Mouse (Mus musculus): ENCODE measurements around the gene Snapc2. TPM values are rescaled to one million over a fixed set of nuclear protein-coding genes. Genes with fewer than 3 reads are reported as not detected.

Snapc2 gene
- polyA plus RNA-seq, 1 experiment from 2014 or later, result 8.9 TPM

DNA sequence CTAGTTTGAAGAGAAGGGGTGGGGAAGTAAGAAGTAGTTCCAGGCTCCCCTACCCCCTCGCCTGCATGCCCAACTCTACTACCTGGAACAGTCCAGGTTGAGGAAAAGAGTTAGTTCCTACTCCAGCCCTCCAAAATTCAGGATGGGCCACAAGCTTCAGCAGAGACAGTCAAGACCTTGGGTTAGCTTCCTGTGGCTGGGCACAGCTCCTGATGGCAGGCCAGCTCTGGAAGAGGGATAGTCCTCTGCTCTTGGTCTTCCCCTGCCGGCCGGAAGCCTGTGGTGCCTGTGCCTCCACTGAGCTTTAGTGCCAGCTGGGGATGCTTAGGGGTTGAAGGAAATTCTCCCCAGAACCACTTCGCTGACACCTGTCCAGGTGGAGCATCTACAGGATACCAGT is 26.6 kb upstream of the Snapc2 start:
- Histone ChIP-seq H3K36me3 (ENCODE audit: inconsistent target) (no peaks in the 10 kb centered on the region), H3K79me2 (ENCODE audit: inconsistent target) (no peaks in the 10 kb centered on the region), H3K27ac (no peak overlapping the region), H3K4me3 (ENCODE audit: inconsistent target) (no peak overlapping the region)
- WGBS (ENCODE audit: missing documents), result 46% methylated on average over 4 of the region's 4 CpGs

DNA sequence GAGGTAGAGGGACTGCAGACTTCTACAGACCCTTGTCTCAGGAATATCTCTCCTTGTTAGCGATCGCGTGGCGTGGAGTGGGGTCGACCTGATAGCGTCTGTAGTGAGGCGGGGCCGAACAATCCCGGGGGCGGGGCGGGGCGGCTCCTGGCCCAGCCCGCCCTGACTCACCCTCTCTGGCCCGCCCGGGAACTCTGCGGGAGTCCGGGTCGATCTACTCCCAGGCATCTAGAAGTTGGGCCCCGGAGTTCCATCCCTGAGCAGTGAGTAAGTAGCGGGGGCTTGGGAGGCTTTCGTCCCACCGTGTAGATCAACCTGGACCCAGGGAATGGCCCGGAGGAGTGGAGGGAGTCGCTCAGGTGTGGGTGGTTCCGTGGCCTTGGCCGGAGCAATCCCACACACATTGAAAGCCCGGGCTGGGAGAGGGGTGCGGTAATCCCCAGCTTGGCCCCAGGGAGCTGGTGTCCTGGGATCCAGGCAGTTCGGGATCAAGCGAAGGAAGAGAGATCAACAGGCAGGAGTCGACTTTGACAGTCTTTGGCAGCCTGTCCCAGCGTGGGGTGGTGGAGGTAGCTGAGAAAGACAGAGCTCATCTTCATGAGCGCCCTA is 26.0 kb upstream of the Snapc2 start, which contains the start of gene Lrrc8e:
TSS of gene Lrrc8e (plus strand) at position 89 of the 609 bp plus-strand sequence.
- WGBS (ENCODE audit: missing documents), result 26% methylated on average over 20 of the region's 33 CpGs
- no peaks in the 10 kb centered on the region for H3K36me3 ChIP-seq (ENCODE audit: inconsistent target)
- H3K4me3 ChIP-seq (ENCODE audit: inconsistent target), result no peak within 1 kb of the TSS
- no peak within 1 kb of the TSS for H3K27ac ChIP-seq
- H3K79me2 ChIP-seq (ENCODE audit: inconsistent target), result no peaks in the 10 kb centered on the region

DNA sequence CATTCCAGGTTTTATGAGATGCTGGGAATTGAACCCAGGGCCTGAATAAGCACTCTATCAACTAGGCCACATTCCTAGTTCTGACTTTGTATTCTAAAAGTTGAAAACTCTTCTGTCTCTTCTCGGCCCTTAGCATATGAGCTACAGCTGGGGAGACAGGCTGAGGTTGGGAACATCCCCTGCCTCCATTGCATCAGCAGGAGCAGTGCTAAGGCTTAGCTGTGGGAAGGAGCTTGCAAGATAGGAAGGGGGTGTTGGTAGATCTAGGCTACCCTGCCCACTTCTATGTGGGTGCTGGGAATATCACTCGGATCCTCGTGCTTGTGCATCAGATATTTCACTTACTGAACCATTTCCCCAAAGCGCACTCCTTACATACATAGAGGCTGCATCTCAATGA is 25.0 kb upstream of the Snapc2 start:
- Histone ChIP-seq H3K79me2 (ENCODE audit: inconsistent target) (no peaks in the 10 kb centered on the region), H3K36me3 (ENCODE audit: inconsistent target) (no peaks in the 10 kb centered on the region), H3K4me3 (ENCODE audit: inconsistent target) (no peak overlapping the region), H3K27ac (no peak overlapping the region)
- 96% methylated on average over 4 of the region's 4 CpGs for WGBS (ENCODE audit: missing documents)

DNA sequence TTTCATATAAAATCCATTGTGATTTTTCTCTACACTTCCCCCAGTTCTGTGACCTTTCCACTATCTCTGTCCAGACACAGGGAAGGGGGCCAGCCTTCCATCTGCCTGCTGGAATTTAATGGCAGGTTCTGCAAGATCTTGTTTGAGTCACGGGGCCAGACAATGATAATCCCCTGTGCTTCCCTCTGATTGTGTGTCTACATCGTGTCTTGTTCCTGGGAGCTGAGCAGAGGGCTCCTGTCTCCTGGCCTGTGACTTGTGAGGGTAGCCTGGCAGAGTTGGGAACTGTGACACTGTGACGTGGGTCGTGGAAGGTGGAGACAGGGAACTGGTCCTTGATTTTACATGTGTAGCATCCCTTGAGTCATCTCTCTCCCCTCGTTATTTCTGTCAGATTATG is 23.1 kb upstream of the Snapc2 start:
- no peak overlapping the region for H3K4me3 ChIP-seq (ENCODE audit: inconsistent target)
- no peaks in the 10 kb centered on the region for H3K79me2 ChIP-seq (ENCODE audit: inconsistent target)
- H3K27ac ChIP-seq, result no peak overlapping the region
- H3K36me3 ChIP-seq (ENCODE audit: inconsistent target), result no peaks in the 10 kb centered on the region
- WGBS (ENCODE audit: missing documents), result 87% methylated on average over 5 of the region's 5 CpGs

DNA sequence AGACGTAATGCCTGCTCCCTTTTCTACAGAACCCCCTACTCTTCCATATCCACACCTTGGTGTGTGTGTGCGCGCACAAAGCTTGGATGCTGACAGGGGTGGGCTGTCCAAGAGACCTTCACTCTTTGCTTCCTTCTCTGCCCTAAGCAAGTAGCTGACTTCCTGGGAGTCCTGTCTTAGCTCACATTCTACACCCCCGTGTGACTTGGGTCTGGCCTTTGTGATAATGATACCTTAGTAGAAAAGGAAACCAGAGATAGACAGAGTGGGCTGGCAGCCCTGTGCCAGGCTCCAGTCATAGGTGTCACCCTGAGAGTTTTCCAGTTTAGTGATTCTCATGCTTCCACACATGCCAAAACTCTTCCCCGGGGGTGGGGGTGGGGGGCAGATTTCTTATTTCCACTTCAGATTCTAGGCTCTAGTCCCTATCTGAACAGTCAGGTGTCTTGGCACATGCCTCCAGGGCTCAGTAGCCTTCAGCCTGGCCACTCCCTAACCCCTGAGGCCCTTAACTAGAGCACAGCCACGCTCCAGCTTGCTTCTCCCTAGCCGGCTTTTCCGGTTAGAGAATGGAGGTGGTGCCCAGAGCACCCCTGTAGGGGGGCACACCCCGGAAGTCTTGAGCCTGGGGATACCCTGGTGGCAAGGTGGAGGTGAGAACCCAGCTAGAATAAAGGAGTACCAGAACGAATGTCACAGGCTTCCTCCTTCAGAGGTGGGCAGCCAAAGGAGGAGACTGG is 22.1 kb upstream of the Snapc2 start:
- H3K79me2 ChIP-seq (ENCODE audit: inconsistent target), result no peaks in the 10 kb centered on the region
- H3K27ac ChIP-seq, result no peak overlapping the region
- no peaks in the 10 kb centered on the region for H3K36me3 ChIP-seq (ENCODE audit: inconsistent target)
- H3K4me3 ChIP-seq (ENCODE audit: inconsistent target), result no peak overlapping the region
- WGBS (ENCODE audit: missing documents), result 76% methylated on average over 10 of the region's 10 CpGs

DNA sequence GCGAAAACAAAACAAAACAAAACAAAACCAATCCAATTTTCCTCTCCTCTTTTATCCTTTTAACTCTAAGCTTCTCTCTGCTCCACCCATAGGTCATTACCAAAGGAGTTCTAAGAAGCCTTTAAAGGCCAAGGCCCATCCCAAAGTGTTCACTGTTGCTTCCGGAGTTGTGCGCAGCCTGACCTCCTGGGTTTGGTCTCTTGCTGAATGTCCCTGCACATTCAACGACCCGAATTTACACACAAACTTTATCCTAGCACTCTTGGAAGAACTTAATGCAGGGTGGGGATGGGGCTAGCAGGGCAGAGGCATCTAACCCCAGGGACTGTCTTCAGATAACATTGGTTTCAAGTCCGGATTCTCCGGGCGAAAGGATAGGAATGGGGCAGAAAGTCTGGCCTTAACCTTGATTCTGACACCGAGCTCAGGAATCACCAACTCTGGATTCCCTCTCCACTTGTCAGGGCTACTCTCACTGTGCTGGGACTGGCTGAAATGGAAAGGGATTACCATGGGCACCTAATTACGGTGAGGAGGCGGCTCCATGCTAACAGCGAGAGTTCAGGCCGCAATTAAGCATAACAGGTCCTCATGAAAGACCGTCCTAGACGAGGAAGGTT is 15.0 kb upstream of the Snapc2 start:
- 24% methylated on average over 15 of the region's 15 CpGs for WGBS (ENCODE audit: missing documents)
- peaks cover 6% of the 10 kb centered on the region; the same call in 1 of the 2 replicates for H3K36me3 ChIP-seq (ENCODE audit: inconsistent target)
- peak overlapping the region; percentile 56 for H3K4me3 ChIP-seq (ENCODE audit: inconsistent target)
- H3K27ac ChIP-seq, result peak overlapping the region; percentile 87
- peaks cover 40% of the 10 kb centered on the region for H3K79me2 ChIP-seq (ENCODE audit: inconsistent target)

DNA sequence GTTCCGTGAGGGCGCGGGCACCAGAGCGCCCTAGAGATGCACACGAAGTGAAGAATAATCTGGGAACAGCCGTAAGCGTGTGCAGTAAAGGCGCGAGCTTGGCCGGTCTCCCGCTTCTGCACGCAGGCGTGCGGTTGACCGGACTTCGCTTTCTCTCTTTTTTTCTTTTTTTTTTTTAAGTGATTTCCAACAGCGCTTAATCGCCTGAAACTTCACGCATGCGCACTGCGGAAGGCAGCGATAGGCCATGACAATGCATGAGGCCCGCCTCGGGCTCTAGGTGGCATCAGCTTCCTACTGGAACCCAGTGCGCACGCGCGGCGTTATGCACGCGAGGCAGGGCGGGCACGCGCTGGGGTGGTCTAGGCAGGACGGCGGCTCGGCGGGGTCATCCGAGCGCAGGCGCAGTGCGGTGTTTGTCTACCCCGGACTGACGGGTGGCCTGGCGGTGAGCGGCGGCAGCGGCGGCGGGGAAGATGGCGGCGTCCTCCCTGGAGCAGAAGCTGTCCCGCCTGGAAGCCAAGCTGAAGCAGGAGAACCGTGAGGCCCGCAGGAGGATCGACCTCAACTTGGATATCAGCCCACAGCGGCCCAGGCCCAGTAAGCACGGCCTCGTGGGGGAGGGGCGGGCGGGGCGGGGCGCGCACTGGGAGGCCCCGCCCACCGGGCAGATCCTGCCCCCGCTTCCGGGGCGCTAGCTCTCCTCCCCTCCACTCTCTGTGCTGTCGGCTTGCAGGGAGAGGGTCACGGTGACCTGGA is 14.3 kb upstream of the Snapc2 start, which contains the start of the genes Map2k7 and Gm49320:
TSS of gene Map2k7 (plus strand) at position 307 of the 759 bp plus-strand sequence.
TSS of gene Gm49320 (plus strand) at position 432 of the 759 bp plus-strand sequence.
- H3K27ac ChIP-seq, result peak within 1 kb of the TSS; percentile 87
- peak within 1 kb of the TSS; percentile 92 for H3K4me3 ChIP-seq (ENCODE audit: inconsistent target)
- 1% methylated on average over 67 of the region's 71 CpGs for WGBS (ENCODE audit: missing documents)
- peaks cover 13% of the 10 kb centered on the region for H3K36me3 ChIP-seq (ENCODE audit: inconsistent target)
- peaks cover 41% of the 10 kb centered on the region for H3K79me2 ChIP-seq (ENCODE audit: inconsistent target)

DNA sequence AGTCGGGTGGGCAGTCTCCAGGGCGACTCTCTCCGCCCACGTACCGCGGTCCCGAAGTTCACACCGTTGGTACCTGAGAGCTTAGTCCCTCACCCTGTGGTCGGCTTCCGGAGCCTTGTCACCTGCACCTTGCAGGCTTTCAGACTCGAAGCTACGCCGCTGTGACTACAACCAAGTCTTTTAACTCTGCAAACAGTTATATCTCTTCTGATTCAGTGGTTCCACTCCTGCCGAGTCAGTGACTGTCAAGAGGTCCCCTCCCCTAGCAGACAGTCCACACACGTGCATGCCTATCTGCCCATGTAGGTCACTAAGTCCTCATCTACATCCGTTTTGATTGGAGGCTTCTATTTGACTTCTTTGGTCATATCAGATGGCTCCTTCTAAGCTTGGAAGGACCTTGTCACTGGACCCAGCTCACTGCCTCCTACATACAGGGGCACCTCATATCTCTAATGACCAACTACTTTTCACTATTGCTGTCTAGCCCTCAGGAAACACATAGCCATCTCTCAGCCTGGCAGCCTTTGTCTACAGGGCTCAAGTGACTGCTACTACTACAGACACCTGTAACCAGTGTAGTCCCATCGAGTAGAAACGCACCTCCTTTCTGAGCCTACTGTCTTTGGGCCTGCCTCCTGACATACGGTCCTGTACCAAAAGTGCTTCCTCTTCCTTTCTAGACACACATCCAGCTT is 13.5 kb upstream of the Snapc2 start:
- Histone ChIP-seq H3K36me3 (ENCODE audit: inconsistent target) (peaks cover 20% of the 10 kb centered on the region), H3K4me3 (ENCODE audit: inconsistent target) (peak overlapping the region; percentile 92), H3K27ac (peak overlapping the region; percentile 73), H3K79me2 (ENCODE audit: inconsistent target) (peaks cover 41% of the 10 kb centered on the region)
- 6% methylated on average over 19 of the region's 19 CpGs for WGBS (ENCODE audit: missing documents)

DNA sequence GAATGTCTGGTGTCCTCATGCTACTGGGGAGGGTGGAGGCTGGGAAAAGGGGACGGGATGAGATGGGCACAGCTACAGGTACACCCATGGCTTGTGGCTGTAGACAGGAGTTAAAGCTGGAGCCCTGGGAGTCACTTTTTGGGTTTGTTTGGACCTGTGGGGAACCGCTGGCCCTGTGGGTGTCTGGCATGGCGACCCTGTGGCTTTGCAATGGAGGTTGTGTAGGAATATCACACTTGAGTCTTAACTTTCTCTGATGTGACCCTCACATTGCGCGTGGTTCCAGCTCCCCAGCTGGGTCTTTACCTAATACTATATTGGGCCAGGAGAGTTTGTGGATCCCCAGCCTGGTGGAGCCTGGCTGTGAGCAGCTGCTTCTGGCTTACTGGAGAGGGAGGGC is 7.8 kb upstream of the Snapc2 start:
- Histone ChIP-seq H3K4me3 (ENCODE audit: inconsistent target) (no peak overlapping the region), H3K79me2 (ENCODE audit: inconsistent target) (peaks cover 29% of the 10 kb centered on the region), H3K36me3 (ENCODE audit: inconsistent target) (peaks cover 53% of the 10 kb centered on the region), H3K27ac (no peak overlapping the region)
- WGBS (ENCODE audit: missing documents), result 98% methylated on average over 5 of the region's 5 CpGs

DNA sequence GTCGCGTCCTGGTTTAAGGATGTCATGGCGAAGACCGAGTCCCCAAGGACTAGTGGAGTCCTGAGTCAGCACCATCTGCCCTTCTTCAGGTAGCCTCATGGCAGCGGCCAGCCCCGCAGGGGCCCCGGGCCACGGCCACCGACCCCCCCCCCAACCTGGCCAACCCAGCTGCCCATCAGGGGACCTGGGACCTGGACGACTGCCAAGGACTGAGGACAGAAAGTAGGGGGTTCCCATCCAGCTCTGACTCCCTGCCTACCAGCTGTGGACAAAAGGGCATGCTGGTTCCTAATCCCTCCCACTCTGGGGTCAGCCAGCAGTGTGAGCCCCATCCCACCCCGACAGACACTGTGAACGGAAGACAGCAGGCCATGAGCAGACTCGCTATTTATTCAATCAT is 7.1 kb upstream of the Snapc2 start:
- no peak overlapping the region for H3K4me3 ChIP-seq (ENCODE audit: inconsistent target)
- peaks cover 53% of the 10 kb centered on the region for H3K36me3 ChIP-seq (ENCODE audit: inconsistent target)
- peaks cover 23% of the 10 kb centered on the region for H3K79me2 ChIP-seq (ENCODE audit: inconsistent target)
- WGBS (ENCODE audit: missing documents), result 96% methylated on average over 13 of the region's 13 CpGs
- no peak overlapping the region for H3K27ac ChIP-seq

DNA sequence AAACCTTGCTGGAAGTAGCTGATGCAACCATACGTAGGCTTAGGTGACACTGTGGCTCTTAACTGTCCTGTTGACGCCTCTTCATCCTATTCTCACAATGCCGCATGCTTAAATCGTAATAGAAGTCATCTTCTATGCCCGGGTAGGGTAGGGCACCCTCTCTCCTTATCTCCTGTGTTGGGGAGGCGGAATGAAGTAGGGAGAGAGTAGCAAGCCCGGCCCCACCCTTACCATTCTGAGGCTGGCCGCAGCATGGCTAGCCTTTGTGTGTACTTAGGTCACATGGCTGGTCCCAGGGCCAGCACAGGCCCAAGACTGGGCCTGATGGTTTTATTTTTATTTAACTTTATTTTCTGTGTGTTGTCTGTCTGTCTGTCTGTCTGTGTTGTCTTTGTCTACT is 5.6 kb upstream of the Snapc2 start:
- Histone ChIP-seq H3K79me2 (ENCODE audit: inconsistent target) (peaks cover 8% of the 10 kb centered on the region; the same call in 1 of the 2 replicates), H3K27ac (no peak overlapping the region), H3K36me3 (ENCODE audit: inconsistent target) (peaks cover 53% of the 10 kb centered on the region), H3K4me3 (ENCODE audit: inconsistent target) (no peak overlapping the region)
- 97% methylated on average over 8 of the region's 8 CpGs for WGBS (ENCODE audit: missing documents)

DNA sequence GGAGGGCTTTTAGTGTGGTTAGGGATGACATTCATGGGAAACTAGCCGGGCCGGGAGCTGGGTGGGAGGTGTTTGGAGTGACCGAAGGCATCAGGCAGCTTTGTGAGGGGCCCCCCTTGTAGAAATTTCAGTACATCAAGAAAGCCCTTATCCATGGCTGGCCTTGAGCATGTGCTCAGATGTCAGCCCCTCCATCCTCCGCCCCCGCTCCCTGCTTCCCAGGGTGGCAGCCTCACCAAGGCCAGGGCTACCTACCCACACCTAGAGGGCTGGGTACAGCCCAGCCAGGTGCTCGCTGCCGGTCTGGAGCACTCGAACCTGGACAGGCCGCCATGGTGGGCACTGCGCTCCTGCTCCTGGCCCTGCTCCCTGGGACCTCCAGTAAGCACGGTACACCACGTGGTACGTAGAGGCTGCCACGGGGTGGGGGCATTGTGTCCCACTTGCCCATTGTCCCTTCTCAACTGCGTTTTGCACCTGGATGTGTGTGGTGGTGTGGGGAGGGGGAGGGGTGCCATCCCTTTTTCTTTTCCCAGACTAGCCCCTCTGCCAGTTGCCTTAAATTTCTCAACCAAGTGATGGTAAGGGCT is 4.8 kb upstream of the Snapc2 start, which contains the start of gene Tgfbr3l:
TSS of gene Tgfbr3l (plus strand) at position 264 of the 590 bp plus-strand sequence.
- Histone ChIP-seq H3K27ac (no peak within 1 kb of the TSS), H3K36me3 (ENCODE audit: inconsistent target) (peaks cover 45% of the 10 kb centered on the region), H3K4me3 (ENCODE audit: inconsistent target) (no peak within 1 kb of the TSS), H3K79me2 (ENCODE audit: inconsistent target) (no peaks in the 10 kb centered on the region; the same call in 1 of the 2 replicates)
- WGBS (ENCODE audit: missing documents), result 97% methylated on average over 15 of the region's 15 CpGs

DNA sequence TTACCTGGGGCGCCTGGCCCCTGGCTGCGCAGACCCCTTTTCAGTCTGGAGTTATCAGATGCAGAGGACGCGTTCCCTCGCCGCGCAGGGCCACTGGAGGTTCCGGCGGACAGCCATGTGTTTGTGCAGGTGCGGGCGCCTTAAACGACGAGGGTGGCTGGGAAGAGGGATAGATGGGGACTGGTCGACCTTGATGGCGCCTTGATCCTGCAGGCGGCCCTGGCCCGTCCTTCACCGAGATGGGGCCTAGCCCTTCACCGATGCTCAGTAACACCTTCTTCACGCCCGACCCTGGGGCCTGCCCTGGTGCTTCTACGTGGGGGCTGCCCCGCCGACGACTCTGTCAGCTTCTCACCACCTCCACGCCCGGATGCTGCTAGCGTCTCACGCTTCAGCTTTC is 3.7 kb upstream of the Snapc2 start:
- Histone ChIP-seq H3K79me2 (ENCODE audit: inconsistent target) (peaks cover 3% of the 10 kb centered on the region; the same call in 1 of the 2 replicates), H3K4me3 (ENCODE audit: inconsistent target) (no peak overlapping the region), H3K36me3 (ENCODE audit: inconsistent target) (peaks cover 34% of the 10 kb centered on the region), H3K27ac (no peak overlapping the region)
- WGBS (ENCODE audit: missing documents), result 84% methylated on average over 22 of the region's 29 CpGs

All from macrophage (primary cell).